Mouse (Mus musculus) liver, embryonic 14.5 days (tissue): Measurements from ENCODE around the gene Rpusd1. TPM values are rescaled to one million over a fixed set of nuclear protein-coding genes. Genes with fewer than 3 reads are reported as not detected.

ENCODE experiments used
- ATAC-seq: fragments of 200-750 bp; cut with Nextera tagmentation; 2 replicates; pipeline ENCODE4 v1.8.0; 2017; ENCODE audit warnings: moderate number of reproducible peaks, mild to moderate bottlenecking, moderate library complexity; ENCODE audit not compliant: insufficient read depth
- DNase-seq, 3 experiments: peaks; one replicate each; pipeline ENCODE4 v3.0.0-alpha.2; 2012 to 2013; ENCODE audit warnings: low read depth in 3 of 3, low spot score in 3 of 3
- H3K27ac ChIP-seq: fragments of 300-500 bp; sonication (generic); 2 replicates; pipeline ENCODE4 v1.5.1; 2014; ENCODE audit warnings: moderate library complexity, mild to moderate bottlenecking, control low read depth, inconsistent platforms
- H3K27me3 ChIP-seq: fragments of 300-500 bp; sonication (generic); 2 replicates; pipeline ENCODE4 v1.6.1; 2014; ENCODE audit warnings: mild to moderate bottlenecking, low read length, moderate library complexity; ENCODE audit not compliant: control insufficient read depth, insufficient read depth
- H3K36me3 ChIP-seq: fragments of 300-500 bp; sonication (generic); replicated peaks from 2 replicates; pipeline ENCODE4 v1.6.1; 2014; ENCODE audit warnings: low read depth; ENCODE audit not compliant: control insufficient read depth, insufficient read depth
- H3K4me1 ChIP-seq, 2 experiments: fragments of 200-500 bp in 1 of 2; fragments of 300-500 bp in 1 of 2; sonication (generic) in 1 of 2; replicated peaks; 2 replicates each; pipeline ENCODE4 v1.6.1; 2012 to 2014; ENCODE audit warnings: antibody characterized with exemption in 1 of 2, inconsistent platforms in 1 of 2, low read length in 1 of 2; ENCODE audit not compliant: control insufficient read depth in 2 of 2, insufficient read depth in 2 of 2
- H3K4me2 ChIP-seq: fragments of 300-500 bp; sonication (generic); 2 replicates; pipeline ENCODE4 v1.6.1; 2014; ENCODE audit warnings: low read depth, mild to moderate bottlenecking, control low read depth, moderate library complexity
- H3K4me3 ChIP-seq, 2 experiments: fragments of 200-500 bp in 1 of 2; fragments of 300-500 bp in 1 of 2; sonication (generic) in 1 of 2; 2 replicates each; pipeline ENCODE4 v1.5.1; 2012 to 2014; ENCODE audit warnings: low read depth in 2 of 2, low read length in 2 of 2, mild to moderate bottlenecking in 2 of 2, control low read depth in 1 of 2, inconsistent platforms in 1 of 2, moderate library complexity in 1 of 2; ENCODE audit not compliant: insufficient read depth in 1 of 2
- H3K9ac ChIP-seq: fragments of 300-500 bp; sonication (generic); replicated peaks from 2 replicates; pipeline ENCODE4 v1.6.1; 2014; ENCODE audit warnings: mild to moderate bottlenecking, control low read depth, moderate library complexity
- H3K9me3 ChIP-seq: fragments of 300-500 bp; sonication (generic); 2 replicates; pipeline ENCODE4 v1.6.1; 2016; ENCODE audit warnings: low read length, mixed read lengths; ENCODE audit not compliant: control insufficient read depth
- CTCF ChIP-seq: IDR thresholded peaks from 2 replicates; pipeline ENCODE4 v1.5.1; 2016; ENCODE audit warnings: antibody characterized with exemption, low read depth, control low read depth
- EP300 ChIP-seq: IDR thresholded peaks from 2 replicates; pipeline ENCODE4 v1.6.1; 2016; ENCODE audit warnings: antibody characterized with exemption, low read depth
- WGBS: fragments of 180-500 bp; shearing (Covaris S2); extraction: QIAGEN DNeasy Blood & Tissue Kit; methylation state at CpG from one replicate; pipeline ENCODE4 v1.1.7; 2014; ENCODE audit not compliant: insufficient replicate concordance; 5-methylcytosine and 5-hydroxymethylcytosine counted together
- polyA plus RNA-seq, 2 experiments: library from polyadenylated mRNA; depleted of rRNA in 1 of 2; stranded (reverse) in 1 of 2; unstranded in 1 of 2; fragments of >200 nt; fragmentation: Nextera tagmentation in 1 of 2; extraction: Ambion mirVana in 1 of 2; gene quantifications; 2 replicates each; pipeline versions ENCODE4 v1.2.1 to v1.2.3; 2012 to 2014

The Rpusd1 gene
- polyA plus RNA-seq, 2 experiments = 6.1 to 9.5 TPM

- no peak for ATAC-seq
- no peaks in the 10 kb centered on the region for H3K9me3 ChIP-seq
- no peak for TF ChIP-seq EP300
- no peak for TF ChIP-seq CTCF
- H3K27me3 ChIP-seq = no peaks in the 10 kb centered on the region
- no peak overlapping the region for H3K9ac ChIP-seq
- no peaks in the 10 kb centered on the region for H3K4me1 ChIP-seq
- H3K36me3 ChIP-seq = no peaks in the 10 kb centered on the region
- DNase-seq = no peak
- H3K4me3 ChIP-seq = no peak overlapping the region
- no peak overlapping the region for H3K4me2 ChIP-seq
- H3K27ac ChIP-seq = no peak overlapping the region
- WGBS = 56% methylated on average over 4 of the region's 4 CpGs
Measured at GRCm38 (mm10) chr17:25688922-25689321, 38.5 kb upstream of the Rpusd1 start.

GRCm38 (mm10) chr17:25696263-25696662, 31.2 kb upstream of the Rpusd1 start:
- H3K9me3 ChIP-seq = no peaks in the 10 kb centered on the region
- no peak overlapping the region for H3K4me3 ChIP-seq
- DNase-seq = no peak
- H3K27me3 ChIP-seq = no peaks in the 10 kb centered on the region
- H3K27ac ChIP-seq = no peak overlapping the region
- no peaks in the 10 kb centered on the region for H3K4me1 ChIP-seq
- WGBS = 39% methylated on average over 1 of the region's 1 CpGs
- no peak for ATAC-seq
- no peaks in the 10 kb centered on the region for H3K36me3 ChIP-seq
- TF ChIP-seq EP300 (no peak), CTCF (no peak)
- no peak overlapping the region for H3K4me2 ChIP-seq
- H3K9ac ChIP-seq = no peak overlapping the region

GRCm38 (mm10) chr17:25698446-25698845, 29.0 kb upstream of the Rpusd1 start:
- H3K9ac ChIP-seq = no peak overlapping the region
- 13% methylated on average over 7 of the region's 7 CpGs for WGBS
- no peak overlapping the region for H3K27ac ChIP-seq
- H3K27me3 ChIP-seq = no peaks in the 10 kb centered on the region
- peak; percentile 44 to 55 (median 45) for DNase-seq
- no peaks in the 10 kb centered on the region for H3K36me3 ChIP-seq
- H3K4me2 ChIP-seq = no peak overlapping the region
- H3K4me1 ChIP-seq = no peaks in the 10 kb centered on the region
- no peak overlapping the region for H3K4me3 ChIP-seq
- TF ChIP-seq EP300 = no peak
- peak; percentile 89 for TF ChIP-seq CTCF
- no peak for ATAC-seq
- H3K9me3 ChIP-seq = no peaks in the 10 kb centered on the region

- no peaks in the 10 kb centered on the region for H3K9me3 ChIP-seq
- no peaks in the 10 kb centered on the region for H3K27me3 ChIP-seq
- no peak overlapping the region for H3K4me2 ChIP-seq
- H3K4me3 ChIP-seq = no peak overlapping the region
- H3K4me1 ChIP-seq = no peaks in the 10 kb centered on the region
- DNase-seq (no peak), ATAC-seq (no peak)
- no peak overlapping the region for H3K9ac ChIP-seq
- no peak overlapping the region for H3K27ac ChIP-seq
- no peaks in the 10 kb centered on the region for H3K36me3 ChIP-seq
- no peak for TF ChIP-seq EP300
- peak; percentile 66 for TF ChIP-seq CTCF
- 52% methylated on average over 9 of the region's 9 CpGs for WGBS
Measured at GRCm38 (mm10) chr17:25700863-25701496, 26.5 kb upstream of the Rpusd1 start.

- no peaks in the 10 kb centered on the region for H3K27me3 ChIP-seq
- H3K9me3 ChIP-seq = no peaks in the 10 kb centered on the region
- ATAC-seq (no peak), DNase-seq (no peak)
- no peak overlapping the region for H3K27ac ChIP-seq
- WGBS = 60% methylated on average over 2 of the region's 2 CpGs
- TF ChIP-seq EP300 (no peak), CTCF (no peak)
- H3K4me3 ChIP-seq = no peak overlapping the region
- H3K4me1 ChIP-seq = no peaks in the 10 kb centered on the region
- H3K36me3 ChIP-seq = no peaks in the 10 kb centered on the region
- no peak overlapping the region for H3K9ac ChIP-seq
- no peak overlapping the region for H3K4me2 ChIP-seq
Measured at GRCm38 (mm10) chr17:25709994-25710393, 17.5 kb upstream of the Rpusd1 start.
